Mouse (Mus musculus) mature B cell (primary cell): ENCODE measurements around the gene Tpcn1.

Source experiments
- in situ Hi-C: fragments of 300-500 bp; cut with MboI; formaldehyde crosslinking; loops from 2 replicates; pipeline ENCODE4 v1.14.3; 2019

Gene Tpcn1

DNA sequence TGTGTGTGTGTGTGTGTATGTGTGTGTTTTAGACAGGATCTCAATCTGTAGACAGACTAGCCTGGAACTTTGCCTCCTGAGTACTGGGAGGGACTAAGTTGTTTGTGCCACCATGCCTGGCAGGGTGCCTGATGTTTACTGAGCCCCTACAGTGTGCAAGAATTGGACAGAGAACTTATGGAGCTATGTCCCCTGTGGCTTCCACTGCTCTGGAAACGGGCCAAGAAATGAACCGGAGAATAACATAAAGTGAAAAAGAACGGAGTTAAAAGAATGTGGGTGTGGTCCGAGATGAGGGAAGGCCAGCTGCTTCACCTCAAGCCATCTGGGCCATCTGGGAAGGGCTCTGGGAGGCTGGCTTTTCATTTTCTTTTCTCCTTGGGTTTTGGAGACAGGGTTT lies 73.7 kb downstream of the Tpcn1 start:
- in situ Hi-C loops = loop anchor here (5.0 to 25.0 kb wide), 2 partner anchors 93 to 198 kb away; partner anchors contain the start of gene Dtx1

DNA sequence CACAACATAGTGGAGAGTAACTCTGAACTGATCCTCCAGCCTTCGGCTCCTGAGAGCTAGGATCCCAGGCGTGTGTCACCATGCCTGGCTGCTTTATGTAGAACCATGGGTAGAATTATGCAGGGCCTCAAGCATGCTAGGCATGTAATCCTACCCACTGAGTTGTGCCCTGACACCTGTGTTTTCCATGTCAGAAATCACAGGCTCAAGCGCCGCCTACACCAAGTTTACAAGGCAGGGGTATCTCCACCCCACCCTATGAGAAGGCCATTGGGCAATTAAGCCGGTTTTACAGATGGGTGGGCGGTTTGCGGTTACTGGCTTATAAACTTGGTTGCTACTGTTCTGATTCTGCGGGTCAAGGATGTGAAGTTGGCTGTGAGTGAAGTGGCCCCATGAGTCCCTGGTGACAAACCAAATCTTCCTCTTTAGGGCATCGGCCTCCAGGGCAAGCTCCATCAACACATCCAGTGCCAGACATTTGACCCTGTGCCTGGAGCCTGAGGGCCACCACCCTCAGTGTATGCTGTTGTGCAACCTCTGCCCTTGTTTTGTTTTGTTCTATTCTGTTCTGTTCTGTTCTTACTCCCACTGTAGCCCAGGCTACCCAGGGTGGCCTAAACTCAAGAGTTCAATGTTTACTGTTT lies 74.3 kb downstream of the Tpcn1 start:
- in situ Hi-C loops = loop anchor here (25.0 kb wide), 1 partner anchor 198 kb away; the partner anchor contains the start of gene Dtx1

- in situ Hi-C loops = loop anchor here (25.0 kb wide), 1 partner anchor 199 kb away; the partner anchor contains the start of gene Dtx1
These were observed 75.4 kb downstream of the Tpcn1 start for GRCm38 (mm10) chr5:120512911-120513555.

DNA sequence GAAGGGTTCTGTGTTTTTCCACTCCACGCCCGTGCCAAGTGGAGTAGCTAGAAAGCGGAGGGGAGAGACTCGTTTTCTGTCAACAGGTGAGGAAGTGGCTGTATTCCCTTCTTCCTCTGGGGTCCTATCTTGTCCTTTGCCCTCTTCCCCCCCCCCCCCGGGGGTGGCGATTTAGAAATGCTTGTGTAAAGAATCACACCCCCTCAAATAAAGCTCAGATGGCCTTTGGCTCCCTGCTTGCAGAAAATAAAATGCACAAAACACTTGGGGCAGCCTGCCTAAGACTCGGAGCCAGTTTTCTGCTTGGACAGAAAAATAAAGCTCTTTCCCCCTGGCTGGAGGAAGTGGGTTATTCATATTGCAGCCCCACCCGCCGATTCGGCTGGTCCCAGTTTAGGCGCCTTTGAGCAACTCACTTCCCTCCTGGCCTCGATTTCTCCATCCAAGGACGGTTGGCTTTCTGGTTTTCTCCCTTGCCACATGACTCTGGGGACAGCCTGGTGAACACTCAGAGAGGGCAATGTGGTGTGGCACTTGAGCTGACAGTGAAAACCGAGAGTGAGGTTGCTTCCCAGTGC lies 76.7 kb downstream of the Tpcn1 start:
- in situ Hi-C loops = loop anchor here (25.0 kb wide), 1 partner anchor 201 kb away; the partner anchor contains the start of gene Dtx1

GRCm38 (mm10) chr5:120510982-120511642 lies 77.4 kb downstream of the Tpcn1 start, which contains the start of gene Slc8b1:
Slc8b1 (plus strand) TSS chr5:120511168.
- in situ Hi-C loops = loop anchor here (25.0 kb wide), 1 partner anchor 201 kb away; the partner anchor contains the start of gene Dtx1

- in situ Hi-C loops = loop anchor here (25.0 kb wide), 1 partner anchor 205 kb away; the partner anchor contains the start of gene Dtx1
These were observed 81.2 kb downstream of the Tpcn1 start for GRCm38 (mm10) chr5:120507311-120507710.

DNA sequence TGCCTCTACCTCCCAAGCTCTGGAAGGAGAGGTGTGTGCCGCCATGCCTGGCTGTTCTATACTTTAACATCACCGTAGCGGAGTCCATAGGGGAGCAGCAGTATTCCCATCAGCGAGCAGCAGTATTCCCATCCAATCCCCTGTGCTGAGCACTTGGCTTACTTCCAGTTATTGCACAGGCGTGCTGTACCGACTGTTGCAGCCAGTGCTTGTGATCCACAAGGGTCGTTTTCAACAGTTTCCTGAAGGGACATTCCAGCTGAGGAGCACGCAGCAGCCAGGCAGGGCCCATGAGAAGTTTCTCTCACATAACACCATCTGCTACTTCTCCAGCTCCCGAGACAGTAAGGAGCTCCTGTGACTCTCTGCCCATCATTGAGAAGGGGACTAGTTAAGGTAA lies 82.0 kb downstream of the Tpcn1 start:
- in situ Hi-C loops = loop anchor here (25.0 kb wide), 1 partner anchor 206 kb away; the partner anchor contains the start of gene Dtx1

GRCm38 (mm10) chr5:120505781-120506180 lies 82.7 kb downstream of the Tpcn1 start:
- in situ Hi-C loops = loop anchor here (25.0 kb wide), 1 partner anchor 207 kb away; the partner anchor contains the start of gene Dtx1

DNA sequence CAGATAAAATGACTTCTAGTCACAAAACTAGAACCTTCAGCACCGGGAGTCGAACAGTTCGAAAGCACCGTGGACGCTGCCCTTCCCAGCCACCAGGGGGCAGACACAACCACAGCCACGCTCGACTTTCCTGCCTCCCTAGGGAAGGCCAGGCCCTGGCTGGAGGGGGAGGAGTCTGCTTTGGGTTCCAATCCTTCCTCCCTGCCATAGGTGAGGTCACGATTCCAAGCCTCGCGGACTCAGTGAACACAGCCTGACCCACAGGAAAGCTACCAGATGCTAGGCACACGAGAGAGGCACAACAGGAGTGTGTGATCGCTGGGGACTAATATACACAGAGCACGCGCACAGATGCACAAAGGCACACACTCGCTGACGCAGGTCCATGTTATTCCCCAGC lies 83.1 kb downstream of the Tpcn1 start:
- in situ Hi-C loops = loop anchor here (25.0 kb wide), 1 partner anchor 207 kb away; the partner anchor contains the start of gene Dtx1

- in situ Hi-C loops = loop anchor here (25.0 kb wide), 1 partner anchor 209 kb away; the partner anchor contains the start of gene Dtx1
These were observed 85.2 kb downstream of the Tpcn1 start, which contains the start of gene Plbd2 for GRCm38 (mm10) chr5:120503144-120503795. Plbd2 (minus strand) TSS chr5:120503625.

DNA sequence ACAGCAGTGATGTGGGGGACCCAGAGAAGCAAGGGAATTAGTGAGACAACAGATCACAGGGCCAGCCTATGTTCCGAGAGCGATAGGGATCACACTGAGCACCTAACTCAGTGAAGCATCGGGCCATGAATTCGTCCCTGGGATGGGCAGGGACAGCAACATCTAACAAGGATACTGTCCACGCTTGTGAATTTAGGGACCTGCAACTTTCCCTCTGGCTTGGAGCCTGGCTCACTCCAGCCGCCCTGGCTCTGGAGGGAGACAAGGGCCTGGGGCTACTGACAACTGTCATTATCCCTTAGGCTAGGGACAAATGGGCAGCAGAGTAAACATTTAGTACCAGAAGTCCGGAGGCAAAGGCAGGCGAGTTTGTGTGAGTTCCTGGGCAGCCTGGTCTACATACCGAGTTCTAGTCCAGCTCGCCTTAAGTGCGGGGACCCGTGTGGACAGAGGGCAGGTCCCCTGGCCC lies 85.8 kb downstream of the Tpcn1 start:
- in situ Hi-C loops = loop anchor here (25.0 kb wide), 1 partner anchor 210 kb away; the partner anchor contains the start of gene Dtx1

GRCm38 (mm10) chr5:120502147-120502621 lies 86.3 kb downstream of the Tpcn1 start:
- in situ Hi-C loops = loop anchor here (25.0 kb wide), 1 partner anchor 210 kb away; the partner anchor contains the start of gene Dtx1

GRCm38 (mm10) chr5:120500609-120501008 lies 87.9 kb downstream of the Tpcn1 start:
- in situ Hi-C loops = loop anchor here (25.0 kb wide), 1 partner anchor 212 kb away; the partner anchor contains the start of gene Dtx1

DNA sequence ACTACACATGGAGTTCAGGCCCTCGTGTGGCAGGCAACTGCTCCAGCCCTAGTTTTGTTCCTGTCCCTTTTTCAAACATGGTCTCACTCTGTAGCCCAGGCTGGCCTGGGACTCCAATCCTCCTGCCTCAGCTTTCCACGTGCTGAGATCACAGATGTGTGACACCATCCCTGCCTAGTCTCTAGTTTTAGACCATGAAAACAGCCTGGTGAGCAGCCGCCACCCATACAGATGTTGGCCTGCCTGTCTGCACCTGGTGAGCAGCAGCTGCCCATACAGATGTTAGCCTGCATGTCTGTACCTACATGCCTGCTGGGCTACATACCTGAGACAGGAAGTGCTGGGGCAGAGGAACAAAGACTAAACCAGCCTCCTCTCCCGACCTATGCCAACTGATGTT lies 89.3 kb downstream of the Tpcn1 start:
- in situ Hi-C loops = no loop called here

DNA sequence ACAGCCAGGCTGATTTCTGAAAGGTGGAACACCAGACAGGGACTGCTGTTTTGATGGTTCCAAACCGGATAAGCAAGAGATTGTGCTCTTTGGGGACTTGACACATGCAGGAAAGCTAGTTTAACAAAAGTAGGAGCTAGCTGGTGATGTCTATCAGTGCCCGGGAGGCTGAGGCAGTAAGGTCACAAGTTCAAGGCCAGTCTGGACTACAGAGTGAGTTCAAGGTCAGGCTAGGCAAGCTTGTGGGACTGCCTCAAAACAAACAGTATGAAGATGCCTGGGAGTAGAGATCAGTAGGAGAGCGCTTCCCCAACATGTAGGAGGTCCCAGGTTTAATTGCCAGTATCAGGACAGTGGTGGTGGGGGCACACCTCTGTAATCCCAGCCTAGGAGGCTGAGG lies 91.4 kb downstream of the Tpcn1 start:
- in situ Hi-C loops = no loop called here

DNA sequence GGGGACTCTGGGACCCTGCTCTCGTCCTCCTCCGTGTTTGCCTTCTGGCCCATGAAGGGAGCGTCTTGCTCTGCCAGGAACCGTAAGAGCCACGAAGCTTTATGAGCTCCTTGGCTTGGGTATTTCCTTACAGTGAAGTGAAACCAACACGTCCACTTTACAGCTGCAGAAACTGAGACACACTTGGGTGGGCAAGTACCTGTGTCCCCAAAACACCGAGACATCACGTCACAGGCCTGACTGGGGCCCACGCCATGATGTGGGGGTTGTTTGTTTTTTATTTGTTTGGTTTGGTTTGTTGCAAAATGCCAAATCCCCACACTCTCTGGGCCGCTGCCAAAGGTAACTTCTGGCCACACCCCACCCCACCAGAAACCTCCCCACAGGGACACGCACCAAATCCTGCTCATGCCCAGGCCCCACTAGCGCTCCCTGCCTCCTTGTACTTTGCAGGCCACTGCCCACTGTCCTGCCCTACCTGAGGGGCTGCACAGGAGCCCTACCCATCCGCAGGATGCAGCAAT lies 92.7 kb downstream of the Tpcn1 start:
- in situ Hi-C loops = no loop called here

DNA sequence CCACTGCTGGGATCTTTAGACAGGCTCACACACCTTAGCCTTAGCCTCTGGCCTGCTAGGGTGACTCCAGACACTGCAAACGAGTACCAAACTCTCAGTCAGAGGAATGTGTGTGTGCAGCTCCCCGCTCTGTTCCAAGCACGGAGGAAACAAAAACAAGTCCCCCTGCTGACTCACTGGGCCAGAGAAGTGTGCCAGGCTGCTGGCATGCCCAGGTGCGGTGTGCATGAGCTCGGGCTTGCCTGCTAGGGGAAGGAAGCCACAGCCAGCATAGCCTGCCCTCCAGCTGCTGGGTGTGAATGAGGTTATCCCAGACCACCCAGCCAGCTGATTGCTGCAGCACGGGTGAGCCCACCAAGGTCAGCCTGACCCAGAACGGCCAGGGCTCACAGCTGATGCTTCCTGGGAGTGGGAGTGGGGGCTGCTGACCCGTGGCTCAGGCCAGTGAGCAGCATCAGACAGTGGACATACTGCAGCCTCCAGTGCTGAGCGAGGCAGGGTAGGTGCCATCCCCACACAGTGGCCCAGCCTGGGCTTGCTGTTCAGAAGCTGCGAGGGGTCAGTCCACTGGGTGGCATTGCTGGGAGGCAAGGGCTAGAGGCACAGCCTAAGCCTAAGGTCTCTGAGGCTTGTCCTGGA lies 93.3 kb downstream of the Tpcn1 start:
- in situ Hi-C loops = no loop called here

DNA sequence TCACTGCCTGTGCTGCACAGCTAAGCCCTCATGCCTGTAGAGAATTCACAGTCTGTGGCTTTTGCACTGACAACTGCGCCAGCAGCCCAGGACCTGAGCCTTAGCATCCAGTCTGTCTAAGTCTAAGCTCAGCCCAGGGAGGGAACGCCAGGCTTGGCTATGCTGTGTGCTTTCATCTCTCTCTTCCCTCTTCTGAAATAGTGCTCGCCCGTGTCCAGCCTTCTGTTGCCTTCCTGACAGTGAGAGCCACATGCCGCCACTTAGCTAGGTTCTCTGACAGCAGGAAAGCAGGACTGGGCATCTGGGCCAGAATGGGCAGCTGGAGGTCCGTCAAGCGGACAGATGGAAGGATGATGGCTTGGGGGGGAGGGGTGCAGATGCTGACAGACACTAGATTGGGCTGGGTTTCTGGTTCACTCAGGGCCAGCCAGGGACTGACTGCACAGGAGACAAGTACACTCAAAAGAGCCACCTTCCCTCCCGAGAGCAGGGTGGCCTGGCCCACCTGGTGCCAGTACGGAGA lies 94.5 kb downstream of the Tpcn1 start:
- in situ Hi-C loops = no loop called here

DNA sequence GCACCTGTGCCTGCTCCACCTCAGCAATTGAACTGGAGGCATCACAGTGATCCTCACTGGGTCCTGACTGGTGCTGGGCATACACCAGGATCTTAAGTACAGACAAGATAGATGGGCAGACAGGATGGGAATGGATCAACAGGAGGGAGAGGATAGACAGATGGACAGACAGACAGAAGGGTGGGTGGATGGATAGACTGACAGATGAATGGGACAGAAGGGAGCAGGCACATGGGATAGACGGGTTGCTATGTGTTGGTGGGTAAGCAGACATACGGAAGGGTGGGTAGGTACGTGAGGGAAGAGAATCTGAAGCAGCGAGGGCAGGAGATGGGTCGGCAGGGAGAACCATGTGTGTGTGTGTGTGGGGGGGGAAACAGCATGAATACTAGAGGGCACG lies 95.0 kb downstream of the Tpcn1 start:
- in situ Hi-C loops = no loop called here

DNA sequence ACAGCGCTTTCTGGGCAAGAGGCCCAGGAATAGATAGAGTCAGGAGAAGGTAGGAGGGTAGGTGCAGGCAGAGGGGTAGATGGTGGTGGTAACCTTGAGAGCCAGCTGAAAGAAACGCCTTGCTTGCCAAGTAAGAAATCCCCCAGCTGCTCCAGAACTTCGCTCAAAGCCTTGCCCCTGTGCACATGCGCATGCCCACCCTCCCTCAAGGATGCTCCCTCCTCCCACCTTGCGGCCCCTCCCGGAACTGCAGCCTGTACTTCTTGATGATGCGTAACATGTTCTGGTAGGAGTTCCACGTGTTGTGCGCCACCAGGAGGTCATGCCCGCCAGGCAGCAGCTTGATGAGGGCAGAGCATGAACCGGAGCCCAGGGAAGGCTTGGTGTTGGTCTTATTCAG lies 96.0 kb downstream of the Tpcn1 start:
- in situ Hi-C loops = no loop called here
